Mouse (Mus musculus) cerebellum, adult 8-10 months (tissue): ENCODE measurements around the gene Ppm1j.
"Not testable (repeated sequence)": the region's sequence is repeated elsewhere in the genome, so short reads cannot be mapped to it uniquely, and the experiment has no call there.

ENCODE experiments used
- DNase-seq: peaks from one replicate; pipeline ENCODE4 v3.0.0; 2022

The Ppm1j gene

DNA sequence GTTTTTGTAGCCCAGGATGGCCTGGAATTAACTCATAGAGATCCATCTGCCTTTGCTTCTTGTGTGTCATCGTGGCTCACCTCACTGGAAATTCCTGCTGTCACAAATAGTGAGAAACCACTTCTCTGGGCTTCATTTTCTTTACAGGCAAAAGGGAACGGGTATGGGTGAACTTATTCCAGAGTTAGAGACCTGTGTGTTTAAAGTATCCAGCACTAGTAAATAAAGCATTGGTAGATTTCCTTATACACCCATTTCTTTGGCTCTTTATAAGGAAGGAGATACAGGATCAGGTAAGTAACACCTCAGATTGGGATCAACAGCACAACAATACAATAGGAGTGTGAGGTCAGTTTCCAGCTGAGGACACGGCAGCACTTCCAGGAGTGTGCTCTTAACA is 7.2 kb downstream of the Ppm1j start, which contains the start of gene Rhoc:
Gene Rhoc, plus strand, starts transcription at position 301 of the 400 bp plus-strand sequence.
- no peak for DNase-seq

DNA sequence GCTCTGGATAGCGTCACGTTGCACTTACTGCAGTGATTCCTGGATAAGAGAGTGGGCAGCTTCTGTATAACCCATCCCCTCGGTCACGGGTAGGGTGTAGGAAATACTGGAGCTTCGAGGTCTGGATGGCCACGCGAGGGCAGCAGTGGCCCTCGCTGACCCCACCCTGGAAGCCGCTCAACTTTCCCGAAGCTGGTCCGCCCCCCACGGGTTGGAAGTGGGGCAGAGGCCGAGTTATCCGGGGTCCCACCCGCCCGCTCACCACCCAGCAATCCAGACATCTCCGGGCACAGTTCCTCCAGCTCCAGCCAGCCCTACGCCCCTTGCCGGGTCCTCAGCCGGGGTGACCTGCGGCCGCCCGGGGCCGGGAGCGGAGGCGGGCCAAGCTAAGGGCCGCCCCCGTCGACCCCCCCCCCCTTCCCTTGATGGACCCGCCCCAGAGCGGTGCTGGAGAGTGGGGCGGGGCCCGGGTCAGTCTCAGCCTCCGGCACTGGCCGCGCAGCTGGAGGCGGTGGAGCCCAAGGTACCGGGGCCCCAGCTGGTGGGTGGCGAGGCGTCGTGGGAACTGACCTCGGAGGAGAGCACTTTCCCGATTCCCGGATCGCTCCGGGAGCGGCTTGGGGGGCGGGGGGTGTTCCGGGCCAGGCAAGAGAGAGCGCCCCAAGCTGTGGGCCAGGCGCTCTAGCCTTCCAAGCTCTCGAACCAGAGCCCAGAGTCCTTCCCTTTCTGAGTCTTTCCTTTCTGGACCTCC is 7.9 kb downstream of the Ppm1j start:
- DNase-seq: peak; percentile 34

DNA sequence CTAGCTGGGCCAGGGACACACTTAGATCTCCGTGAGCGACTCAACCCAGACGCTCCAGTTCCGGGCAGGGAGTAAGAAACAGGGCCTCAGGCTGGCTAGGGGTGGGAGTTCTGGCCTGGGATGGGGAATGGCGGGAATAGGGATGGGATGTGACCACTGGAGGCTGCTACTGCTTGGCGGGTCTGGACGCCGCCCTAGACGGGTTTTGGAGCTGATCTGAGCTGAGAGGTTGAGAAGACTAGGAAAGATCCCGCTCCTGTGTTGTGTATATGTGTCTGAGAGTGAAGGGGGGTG is 8.4 kb downstream of the Ppm1j start:
- DNase-seq: no peak

DNA sequence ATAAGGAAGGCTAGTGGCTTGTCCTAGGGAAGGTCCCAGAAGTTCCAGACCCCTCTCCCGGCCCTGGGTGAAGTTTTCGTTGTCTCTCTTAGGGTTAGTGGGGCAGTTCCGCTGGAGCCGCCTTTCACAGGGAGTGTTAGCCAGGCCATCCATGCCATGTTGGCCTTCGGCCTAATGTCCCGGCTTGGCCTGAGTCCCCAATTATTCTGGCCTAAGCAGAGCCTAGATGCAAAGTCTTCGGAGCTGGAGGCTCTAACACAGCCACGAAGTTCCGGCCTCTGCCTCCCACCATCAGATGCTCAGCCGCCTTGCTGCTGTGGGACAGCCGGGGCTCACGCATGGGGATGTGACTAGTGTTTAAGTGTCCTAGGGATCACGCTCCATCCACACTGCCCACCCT is 9.0 kb downstream of the Ppm1j start:
- DNase-seq: no peak

DNA sequence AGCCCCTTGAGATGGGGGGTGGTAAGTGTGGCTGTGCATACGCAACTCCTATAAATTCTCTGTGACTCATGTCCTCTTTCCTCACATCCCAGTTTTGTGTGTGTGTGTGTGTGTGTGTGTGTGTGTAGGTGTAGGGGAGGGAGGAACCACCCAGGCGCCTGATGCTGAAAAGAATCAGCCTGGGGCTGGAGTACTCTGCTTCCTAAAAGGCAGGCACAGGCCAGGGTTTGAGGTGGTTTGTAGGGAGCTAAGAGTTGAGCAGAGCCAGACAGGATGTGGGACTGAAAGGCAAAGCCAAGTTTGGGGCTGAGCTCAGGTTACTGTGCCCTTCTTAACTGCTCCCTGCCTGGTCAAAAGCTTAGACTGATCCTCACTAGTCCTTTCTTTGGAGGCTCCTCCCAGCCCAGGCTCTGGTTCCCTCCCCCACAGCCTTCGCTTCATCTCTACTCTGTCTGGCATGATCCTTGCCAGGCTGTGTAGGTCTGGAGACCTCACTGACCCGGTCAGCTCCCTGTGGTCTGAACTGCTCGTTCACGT is 9.6 kb downstream of the Ppm1j start:
- DNase-seq: no peak

DNA sequence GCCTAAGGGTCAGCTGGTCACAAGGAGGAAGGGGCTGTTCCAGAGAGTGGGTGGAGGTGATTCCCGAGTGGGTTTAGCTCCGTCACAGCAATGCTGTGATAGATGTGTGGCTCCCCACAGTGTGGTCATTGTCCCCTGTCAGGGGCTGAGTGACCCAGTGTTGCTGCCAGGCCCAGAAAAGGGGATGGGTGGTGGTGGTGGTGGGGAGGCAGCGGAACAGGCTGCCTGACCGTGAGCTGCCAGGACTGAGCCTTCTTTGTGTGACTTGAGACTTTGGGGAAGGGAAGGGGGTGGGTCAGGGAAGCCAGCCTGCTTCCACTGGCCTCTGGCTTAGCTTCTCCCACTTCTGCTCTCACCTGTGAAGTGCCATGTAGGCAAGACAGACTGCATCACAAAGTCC is 10.2 kb downstream of the Ppm1j start:
- DNase-seq: no peak

DNA sequence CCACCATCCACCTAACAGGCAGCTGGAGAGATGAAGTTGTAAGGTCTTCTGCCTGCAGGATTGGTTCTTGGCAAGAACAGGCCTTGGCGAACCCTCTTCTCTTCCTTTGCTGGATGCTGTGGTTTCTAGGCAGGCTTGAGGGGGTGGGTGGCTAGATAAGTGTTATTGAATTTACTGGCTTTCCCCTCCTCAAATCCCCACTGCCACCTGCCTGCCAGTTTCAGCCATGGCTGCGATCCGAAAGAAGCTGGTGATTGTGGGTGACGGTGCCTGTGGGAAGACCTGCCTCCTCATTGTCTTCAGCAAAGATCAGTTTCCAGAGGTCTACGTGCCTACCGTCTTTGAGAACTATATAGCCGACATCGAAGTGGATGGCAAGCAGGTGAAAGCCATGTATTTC is 10.8 kb downstream of the Ppm1j start:
- DNase-seq: no peak

DNA sequence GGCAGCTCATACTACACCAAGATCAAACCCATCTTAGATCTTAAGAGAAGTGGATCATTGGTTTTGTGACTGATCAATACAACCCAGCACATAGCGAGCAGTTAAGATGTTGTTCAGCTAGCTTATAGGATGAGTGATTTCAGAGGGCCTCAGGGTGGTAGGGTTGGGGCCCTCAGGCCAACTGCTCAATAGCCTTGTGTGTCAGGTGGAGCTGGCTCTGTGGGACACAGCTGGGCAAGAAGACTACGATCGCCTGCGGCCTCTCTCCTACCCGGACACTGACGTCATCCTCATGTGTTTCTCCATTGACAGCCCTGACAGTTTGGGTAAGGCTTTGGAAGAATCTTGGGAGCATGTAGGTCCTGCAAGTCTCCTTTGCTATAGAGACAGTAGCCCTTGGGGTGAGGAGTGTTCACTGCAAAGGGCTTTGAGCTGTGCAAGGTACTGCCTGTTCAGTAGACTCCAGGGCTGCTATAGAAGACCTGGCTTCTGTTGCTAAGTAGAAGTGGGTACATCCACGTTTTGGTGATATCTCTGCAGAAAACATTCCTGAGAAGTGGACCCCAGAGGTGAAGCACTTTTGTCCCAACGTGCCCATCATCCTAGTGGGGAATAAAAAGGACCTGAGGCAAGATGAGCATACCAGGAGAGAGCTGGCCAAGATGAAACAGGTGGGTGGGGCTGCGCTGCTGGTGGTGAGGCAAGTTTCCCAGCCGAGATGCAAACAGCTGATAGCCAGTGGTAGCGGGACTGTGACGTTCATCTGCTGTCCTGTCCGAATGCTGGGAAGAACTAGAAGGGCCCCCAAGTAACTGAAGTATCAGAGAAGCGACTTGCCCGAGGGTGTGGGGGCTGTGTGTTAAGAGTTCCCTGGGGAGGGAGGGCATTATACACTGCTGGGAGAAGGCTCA is 11.8 kb downstream of the Ppm1j start:
- DNase-seq: no peak

DNA sequence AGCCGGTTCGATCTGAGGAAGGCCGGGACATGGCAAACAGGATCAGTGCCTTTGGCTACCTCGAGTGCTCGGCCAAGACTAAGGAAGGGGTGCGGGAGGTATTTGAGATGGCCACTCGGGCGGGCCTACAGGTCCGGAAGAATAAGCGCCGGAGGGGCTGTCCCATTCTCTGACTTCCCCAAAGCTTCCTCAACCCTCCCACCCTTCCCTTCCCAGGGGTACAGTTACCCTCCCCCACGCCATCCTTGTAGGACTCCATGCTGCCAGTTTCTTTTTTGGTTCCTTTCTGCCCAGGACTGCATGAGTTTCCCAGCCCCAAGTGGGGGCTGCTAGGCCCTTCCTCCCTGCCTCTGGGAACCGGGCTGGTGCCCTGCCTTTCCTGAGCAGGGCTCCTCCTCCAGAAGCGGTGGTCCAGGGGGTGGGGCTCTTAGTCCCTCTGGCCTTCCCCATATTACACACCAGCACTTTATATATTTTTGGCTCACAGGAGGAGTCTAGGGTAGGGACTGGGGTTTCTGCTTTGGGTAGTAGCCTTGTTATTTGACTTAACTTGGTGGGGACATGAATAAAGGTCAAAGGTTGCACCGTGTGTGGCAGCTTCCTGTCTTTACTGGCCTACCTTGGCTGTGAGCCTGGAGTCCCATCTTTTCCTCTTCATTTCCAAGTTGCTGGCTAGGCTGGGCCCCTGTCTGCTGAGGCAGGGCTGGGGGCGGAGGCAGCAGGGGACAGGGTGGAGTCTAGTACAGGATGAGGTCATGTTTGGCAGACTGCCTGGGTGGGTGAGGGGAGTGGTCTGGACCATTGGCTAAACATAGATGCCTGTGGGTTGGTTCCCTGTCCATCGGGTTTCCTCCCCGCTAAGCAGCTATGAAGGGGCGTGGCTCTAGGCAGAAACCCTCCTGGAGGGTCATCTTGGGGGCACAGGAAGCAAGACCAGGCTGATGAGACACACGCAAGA is 13.3 kb downstream of the Ppm1j start:
- no peak for DNase-seq

DNA sequence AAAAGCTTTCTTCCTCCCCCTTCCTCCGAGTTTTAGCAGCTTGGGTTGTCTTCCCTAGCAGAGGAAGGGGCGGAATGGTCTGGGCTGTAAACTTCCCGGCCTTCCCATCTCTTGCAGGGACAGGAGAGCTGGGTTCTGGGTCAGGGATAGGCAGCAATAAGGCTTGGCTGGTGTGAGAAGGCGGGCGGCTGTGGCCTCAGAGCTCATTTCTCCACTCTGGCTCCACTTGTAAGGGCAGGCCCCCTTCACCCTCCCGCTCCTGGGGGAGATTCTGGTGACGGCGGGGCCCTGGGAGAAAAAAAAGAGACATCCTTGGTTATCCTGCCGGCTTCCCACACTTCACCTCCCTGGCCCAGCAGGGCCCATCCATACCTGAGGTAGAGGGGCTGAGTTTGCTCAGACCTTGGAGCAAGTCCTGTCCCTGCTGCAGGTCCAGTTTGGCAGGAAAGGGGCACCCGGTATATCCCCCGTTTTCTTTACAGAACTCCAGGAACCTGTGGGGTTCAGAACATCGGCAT is 14.2 kb downstream of the Ppm1j start:
- DNase-seq: no peak

DNA sequence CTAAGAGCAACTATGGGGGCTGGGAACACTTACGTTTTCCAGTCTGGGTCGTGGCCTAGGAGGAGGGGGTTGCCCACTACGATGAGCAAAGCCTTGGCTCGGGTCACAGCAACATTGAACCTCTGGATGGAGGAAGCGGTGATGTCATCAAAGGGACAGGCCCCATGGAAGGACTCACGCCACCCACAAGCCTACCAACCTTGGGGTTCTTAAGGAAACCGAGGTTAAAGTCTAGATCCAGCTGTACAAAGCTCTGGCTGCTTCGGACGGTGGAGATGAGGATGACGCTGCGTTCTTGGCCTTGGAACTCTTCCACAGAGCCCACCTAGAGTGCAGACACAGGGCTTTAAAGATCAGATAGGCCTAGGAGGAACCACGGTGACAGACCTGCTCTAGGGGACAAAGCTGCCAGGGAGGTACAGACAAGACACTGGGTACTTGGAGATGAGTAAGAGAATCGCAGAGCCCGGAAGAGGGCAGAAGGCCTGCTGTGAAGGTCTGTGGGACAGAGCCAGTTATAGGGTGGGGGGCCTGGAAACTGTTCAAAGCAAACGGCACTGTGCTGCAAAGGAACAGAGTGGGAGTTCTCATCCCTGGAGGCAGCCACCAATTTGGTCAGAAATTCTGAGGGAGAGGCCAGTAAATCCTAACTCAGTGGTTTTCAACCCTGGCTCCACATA is 14.9 kb downstream of the Ppm1j start:
- no peak for DNase-seq

DNA sequence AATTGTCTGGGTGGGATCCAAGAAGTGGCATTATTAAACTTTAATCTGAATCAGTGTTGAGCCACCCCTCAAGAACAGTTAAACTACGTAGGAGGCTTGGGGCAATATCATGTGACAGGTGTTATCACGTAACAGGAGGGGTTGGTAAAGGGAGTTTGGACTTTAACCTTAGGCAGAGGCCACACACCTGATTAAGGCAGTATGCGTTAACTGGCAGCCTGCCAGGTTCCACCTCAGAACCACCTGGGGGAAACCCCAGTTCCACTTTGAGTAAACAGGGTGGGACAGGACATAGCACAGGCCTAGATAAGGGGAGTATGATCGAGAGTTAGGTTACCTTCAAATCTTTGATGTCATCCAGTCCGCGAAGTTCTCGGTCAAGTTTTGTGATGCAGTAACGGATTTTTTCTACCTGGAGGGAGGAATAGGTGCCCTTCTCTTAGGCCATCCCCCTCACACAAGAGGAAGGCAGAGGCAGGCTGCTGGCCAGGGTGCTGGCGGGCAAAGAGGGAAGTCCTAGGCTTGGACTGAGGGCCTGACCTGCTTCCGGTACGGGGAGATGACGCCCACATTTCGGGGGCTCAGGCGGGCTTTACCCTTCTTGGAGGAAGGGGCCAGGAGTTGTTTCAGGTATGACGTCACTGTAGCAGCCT is 15.7 kb downstream of the Ppm1j start:
- no peak for DNase-seq

DNA sequence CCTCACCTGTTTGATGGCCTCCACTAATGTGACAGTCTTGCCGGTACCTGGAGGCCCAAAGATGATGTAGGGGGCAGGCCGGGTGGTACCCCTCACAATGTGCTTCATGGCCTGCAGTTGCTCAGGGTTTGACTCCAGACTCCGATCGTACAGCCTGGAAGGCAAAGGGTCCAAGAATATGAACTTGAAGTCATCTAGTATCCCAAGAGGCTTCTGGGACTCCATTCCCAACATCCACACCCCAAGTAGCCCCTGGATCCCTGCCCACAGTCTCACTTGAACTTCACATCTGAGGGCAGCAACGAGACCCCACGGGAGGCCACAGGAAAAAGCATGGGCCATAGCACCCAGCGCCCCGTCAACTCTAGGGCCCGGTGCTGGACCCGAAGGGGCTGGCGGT is 19.8 kb downstream of the Ppm1j start:
- no peak for DNase-seq

DNA sequence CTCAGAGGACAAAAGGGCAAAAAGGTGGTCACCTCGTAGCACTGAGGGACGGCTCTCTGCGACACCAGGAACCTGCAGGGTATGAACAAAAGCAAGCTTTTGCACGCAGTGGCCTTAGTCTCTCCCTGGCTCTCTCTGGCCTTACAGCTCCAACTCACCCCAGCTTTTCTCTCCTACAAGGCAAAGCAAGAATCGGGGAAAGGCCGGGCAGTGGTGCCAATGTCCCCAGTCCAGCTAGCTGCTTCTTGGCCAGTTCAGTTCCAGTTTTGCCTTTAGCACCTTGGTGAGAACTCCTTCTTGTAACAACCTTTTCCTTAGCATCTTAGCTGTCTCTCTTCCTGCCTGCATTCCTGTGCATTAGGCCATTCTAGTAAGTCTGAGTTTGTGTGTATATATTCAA is 20.6 kb downstream of the Ppm1j start:
- DNase-seq: no peak

DNA sequence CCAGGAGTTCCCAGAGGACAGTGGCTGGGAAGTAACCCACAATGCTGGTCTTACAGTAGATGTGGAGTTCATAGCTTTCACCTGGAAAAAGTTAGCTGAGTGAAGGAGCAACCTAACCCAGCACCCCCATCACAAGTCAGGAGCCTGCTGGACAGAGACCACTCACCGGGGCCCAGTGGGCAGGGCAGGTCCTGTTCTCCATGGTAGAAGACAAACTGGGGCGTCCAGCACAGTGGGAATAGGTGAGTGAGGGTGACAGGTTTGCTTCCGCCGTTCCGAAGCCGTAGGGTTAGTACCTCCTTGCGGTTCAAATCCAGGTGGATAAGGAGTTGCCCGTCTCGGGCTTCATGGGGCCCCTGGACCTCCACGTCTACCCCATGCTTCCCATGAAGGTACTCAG is 23.5 kb downstream of the Ppm1j start:
- DNase-seq: no peak

DNA sequence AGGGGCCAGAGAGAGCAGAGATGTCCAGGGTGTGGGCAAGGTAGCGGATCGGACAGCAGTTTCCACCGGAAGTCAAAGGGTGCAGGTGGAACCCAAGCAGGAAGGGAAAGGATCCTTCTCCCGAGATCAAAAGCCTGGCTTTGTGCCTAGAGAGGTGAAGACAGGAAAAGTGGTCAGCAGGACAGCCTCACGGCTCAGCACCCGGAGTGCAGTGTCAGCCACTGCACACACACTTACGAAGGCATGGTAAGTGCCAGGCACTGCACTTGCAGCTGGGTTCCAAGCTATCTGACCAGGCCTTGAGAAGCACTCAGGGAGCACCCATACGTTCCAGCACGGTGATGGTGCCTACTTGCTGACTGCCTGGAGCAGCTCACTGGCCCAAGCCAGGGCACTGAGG is 24.7 kb downstream of the Ppm1j start:
- no peak for DNase-seq

DNA sequence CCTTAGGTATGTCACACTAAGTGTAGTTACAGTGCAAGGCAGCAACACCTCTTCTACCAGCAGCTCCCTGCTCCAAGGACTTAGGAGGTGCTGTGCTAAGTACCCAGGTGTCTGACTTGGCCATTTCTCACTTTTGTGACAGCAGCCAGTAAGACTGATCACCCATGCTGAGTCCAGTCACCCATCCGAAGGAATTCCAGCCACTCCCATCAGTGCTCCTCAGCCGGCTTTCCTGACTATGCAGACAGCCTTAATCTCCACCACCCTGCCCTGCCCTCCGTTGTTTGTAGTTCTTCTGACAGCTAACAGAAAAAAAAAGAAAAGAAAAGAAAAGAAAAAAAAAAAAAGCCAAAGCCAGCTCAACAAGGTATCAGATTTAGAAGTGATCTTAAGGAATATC is 30.9 kb downstream of the Ppm1j start:
- DNase-seq: no peak

DNA sequence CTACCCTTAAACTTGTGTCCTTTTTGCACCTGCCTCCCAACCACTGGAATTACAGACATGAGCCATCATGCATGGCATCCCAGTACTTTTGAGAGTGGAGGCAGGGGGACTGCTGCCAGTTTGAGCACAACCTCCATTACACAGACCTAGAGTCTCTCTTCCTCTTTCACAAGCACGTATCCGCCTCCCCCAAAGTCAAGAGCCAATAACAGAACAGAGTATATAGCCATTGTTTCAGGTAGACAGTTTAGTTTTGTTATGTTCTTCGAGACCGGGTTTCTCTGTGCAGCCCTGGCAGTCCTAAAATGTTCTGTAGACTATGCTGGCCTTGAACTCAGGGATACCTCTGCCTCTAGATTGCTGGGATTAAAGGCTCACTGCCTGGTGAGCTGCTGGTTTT is 31.4 kb downstream of the Ppm1j start:
- DNase-seq: no peak

DNA sequence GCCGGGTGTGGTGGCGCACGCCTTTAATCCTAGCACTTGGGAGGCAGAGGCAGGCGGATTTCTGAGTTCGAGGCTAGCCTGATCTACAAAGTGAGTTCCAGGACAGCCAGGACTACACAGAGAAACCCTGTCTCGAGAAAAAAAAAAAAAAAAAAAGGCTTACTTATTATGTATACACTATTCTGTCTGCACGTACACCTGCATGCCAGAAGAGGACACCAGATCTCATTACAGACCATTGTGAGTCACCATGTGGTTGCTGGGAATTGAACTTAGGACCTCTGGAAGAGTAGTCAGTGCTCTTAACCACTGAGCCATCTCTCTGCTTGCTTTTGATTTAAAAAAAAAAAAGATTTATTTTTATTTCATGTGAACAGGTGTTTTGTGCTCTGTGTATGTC is 32.4 kb downstream of the Ppm1j start:
- not testable (repeated sequence) for DNase-seq

DNA sequence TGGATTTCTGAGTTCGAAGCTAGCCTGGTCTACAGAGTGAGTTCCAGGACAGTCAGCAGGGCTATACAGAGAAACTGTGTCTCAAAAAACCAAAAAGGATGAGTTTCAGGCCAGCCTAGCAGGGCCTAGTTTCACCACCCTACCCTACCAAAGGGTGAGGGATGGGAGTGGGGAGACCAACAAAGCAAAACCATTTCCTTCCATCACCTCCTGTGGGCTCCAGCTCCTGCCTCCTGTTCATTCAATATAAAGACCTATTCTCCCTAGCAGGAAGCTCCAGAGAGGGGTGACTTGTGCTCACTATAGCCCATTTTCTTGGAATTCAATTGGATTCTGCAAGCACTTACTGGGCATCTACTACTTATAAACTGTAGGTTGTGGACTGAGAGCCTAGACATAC is 33.9 kb downstream of the Ppm1j start:
- DNase-seq: no peak

DNA sequence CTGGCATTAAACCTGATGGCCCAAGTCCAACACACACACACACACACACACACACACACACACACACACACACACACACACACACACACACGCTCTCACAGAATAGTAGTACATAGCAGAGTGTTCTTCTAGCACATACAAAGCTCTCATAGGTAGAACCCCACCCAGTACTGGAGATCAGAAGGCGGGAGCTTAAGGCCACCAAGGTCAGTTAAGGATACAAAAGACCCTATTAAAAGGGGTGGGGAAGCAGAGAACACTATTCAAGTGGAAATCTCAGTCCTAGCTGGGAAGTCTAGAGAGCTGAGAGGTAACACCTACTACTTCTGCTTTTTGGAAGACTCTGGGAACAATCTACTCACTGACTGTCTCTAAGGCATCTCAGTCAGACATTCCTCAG is 34.5 kb downstream of the Ppm1j start:
- DNase-seq: no peak

DNA sequence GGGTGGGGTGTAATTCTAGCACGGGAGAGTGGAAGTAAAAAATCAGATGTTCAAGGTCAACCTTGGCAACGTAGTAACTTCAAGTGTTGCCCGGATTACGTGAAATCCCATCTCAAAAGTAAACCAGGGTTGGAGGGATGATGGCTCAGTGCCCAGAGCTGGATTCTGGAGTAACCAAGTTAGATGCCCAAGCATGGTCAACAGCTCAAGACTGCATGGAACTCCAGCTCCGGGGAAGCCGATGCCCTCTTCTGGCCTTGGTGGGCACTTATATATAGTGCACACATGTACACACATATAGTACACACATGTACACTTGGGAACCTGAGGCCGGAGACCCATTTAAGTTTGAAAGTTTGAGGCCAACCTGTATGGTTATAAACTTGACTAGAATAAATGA is 35.3 kb downstream of the Ppm1j start:
- DNase-seq: no peak
